Mouse (Mus musculus) large intestine, adult 2 months (tissue): Measurements from ENCODE around the gene Efhd2. TPM values are rescaled to one million over a fixed set of nuclear protein-coding genes. Genes with fewer than 3 reads are reported as not detected.

Experiments used
- DNase-seq: peaks from one replicate; pipeline ENCODE4 v3.0.0-alpha.2; 2012; ENCODE audit warnings: low read depth, low spot score
- WGBS: fragments of 180-500 bp; shearing (Covaris S2); methylation state at CpG from one replicate; pipeline ENCODE4 v1.1.7; 2018; 5-methylcytosine and 5-hydroxymethylcytosine counted together
- polyA plus RNA-seq: library from polyadenylated mRNA; depleted of rRNA; stranded (reverse); fragments of >200 nt; gene quantifications from 2 replicates; pipeline ENCODE4 v1.2.3, GENCODE M21; 2012; rRNA removed

Gene Efhd2
- polyA plus RNA-seq = 252 and 270 TPM in 2 replicates

DNA sequence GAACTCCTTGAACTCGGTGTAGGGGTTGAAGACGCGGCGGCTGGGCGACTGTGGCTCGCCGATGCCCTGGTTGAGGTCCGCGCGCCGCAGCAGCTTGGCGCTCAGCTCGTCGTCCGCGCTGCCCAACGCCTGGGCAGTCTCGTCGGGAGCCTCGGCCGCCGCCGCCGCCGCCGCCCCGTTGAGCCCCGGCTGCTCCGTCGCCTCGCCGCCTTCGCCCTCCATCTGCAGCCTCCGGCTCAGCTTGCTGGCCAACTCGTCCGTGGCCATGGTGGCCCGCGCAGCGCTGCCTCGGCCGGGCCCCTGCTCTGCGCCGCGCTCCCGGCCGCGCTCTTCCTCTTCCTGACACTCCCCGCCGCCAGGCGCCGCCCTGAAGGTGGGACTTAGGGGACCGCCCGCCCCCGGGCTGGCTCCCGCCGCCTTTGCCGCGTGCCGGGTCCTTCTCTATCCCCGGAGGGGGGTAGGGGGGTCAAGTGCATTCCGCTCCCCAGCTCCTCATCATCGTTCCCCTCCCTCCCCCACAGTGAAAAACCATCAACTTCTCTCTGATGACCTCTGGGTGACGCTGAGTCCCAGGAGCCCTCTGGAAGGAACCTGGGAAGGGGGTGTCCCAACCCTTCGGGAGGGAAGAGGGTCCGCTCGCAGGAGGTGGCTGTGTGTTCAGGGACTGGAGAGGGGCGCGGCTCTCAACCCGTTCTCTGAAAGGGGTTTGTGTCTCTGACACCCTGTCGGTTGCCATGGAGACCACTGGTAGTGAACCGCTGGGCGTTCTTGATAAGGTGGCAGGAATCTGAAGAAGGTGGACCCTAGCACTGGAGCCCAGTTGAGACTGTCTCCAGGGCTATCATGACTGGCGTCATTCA lies at the start of gene Efhd2:
Gene Efhd2, minus strand, starts transcription at position 320 of the 860 bp plus-strand sequence.
- DNase-seq = no peak
- 1% methylated on average over 73 of the region's 73 CpGs for WGBS

GRCm38 (mm10) chr4:141923961-141924360 lies 49.2 kb upstream of the Efhd2 start:
- no peak for DNase-seq
- 76% methylated on average over 11 of the region's 11 CpGs for WGBS

- WGBS = 92% methylated on average over 10 of the region's 10 CpGs
- DNase-seq = no peak
Measured at GRCm38 (mm10) chr4:141920391-141920790, 45.7 kb upstream of the Efhd2 start.

GRCm38 (mm10) chr4:141917735-141918419 lies 43.2 kb upstream of the Efhd2 start:
- WGBS = 69% methylated on average over 7 of the region's 7 CpGs
- no peak for DNase-seq

DNA sequence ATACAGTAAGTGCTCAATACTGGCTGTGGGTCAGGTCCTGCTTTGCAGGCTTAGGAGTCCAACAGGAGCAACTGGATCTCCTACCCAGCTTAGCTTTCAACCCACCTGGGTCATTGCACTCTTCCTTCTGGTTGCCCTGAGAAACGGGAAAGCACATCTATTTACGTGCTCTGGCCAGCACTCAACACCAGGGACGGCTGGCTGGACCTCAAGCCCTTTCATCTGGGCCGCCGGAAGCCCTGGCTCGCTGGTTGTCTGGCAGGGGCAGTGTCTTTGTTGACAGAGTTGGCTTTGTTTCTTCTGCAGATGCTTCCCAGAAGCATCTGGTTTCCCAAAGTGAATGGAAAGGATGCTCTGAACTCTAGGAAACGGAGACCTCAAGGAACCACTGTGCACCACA lies 39.3 kb upstream of the Efhd2 start:
- no peak for DNase-seq
- WGBS = 38% methylated on average over 7 of the region's 7 CpGs

- WGBS = 72% methylated on average over 13 of the region's 13 CpGs
- DNase-seq = no peak
Measured at GRCm38 (mm10) chr4:141913201-141913993, 38.7 kb upstream of the Efhd2 start.

DNA sequence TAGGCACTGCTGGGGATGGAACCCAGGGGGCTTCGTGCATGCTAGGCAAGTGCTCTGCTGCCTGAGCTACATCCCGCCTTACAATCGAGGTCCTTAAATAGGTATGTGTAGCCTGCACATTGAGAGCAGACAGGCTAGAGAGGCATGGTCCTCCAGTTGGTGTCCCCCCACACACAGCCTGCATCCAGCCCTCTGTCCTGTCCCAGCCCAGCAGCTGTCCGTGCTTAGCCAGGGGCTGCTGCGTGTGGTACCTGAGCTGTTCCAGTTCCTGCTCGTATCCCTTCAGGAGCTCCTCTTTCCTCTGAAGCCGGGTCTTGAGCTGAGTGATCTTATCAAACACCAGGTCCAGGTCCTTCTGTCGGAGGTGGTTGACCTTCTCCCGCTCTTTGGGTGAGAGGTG lies 30.0 kb upstream of the Efhd2 start:
- DNase-seq = no peak
- WGBS = 82% methylated on average over 9 of the region's 9 CpGs

GRCm38 (mm10) chr4:141902479-141902858 lies 27.7 kb upstream of the Efhd2 start:
- DNase-seq = no peak
- WGBS = 66% methylated on average over 8 of the region's 8 CpGs

- WGBS = 88% methylated on average over 17 of the region's 17 CpGs
Measured at GRCm38 (mm10) chr4:141901711-141902478, 27.2 kb upstream of the Efhd2 start.

GRCm38 (mm10) chr4:141900421-141900820 lies 25.7 kb upstream of the Efhd2 start:
- DNase-seq = no peak
- 72% methylated on average over 11 of the region's 11 CpGs for WGBS

More at GRCm38 (mm10) chr4:141901711-141902478, 27.2 kb upstream of the Efhd2 start:
- no peak for DNase-seq

DNA sequence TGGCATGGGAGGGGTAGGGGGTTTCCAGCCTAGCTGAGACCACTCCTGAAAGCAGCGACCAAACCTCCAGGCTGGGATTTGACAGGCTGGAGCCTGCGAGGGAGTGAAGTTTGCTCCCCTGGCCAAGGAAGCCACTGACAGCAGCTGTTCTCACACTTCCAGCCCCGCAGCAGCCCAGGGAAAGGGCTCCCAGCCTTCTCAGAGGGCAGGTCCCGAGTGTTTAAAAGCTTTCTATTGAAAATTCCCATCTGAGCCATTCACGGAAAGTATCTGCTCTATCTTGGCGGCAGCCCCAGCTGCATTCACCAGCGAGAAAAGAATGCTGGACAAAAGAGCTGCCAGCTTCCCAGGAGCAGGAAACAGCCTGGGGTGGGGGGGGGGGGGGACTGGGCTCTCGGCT lies 25.2 kb upstream of the Efhd2 start:
- DNase-seq = no peak
- WGBS = 45% methylated on average over 8 of the region's 8 CpGs

- no peak for DNase-seq
Measured at GRCm38 (mm10) chr4:141898905-141899304, 24.2 kb upstream of the Efhd2 start.

GRCm38 (mm10) chr4:141897838-141898237 lies 23.1 kb upstream of the Efhd2 start:
- WGBS = 68% methylated on average over 3 of the region's 3 CpGs
- DNase-seq = no peak

More at GRCm38 (mm10) chr4:141898905-141899304, 24.2 kb upstream of the Efhd2 start:
- 82% methylated on average over 8 of the region's 8 CpGs for WGBS

- DNase-seq = no peak
- 85% methylated on average over 6 of the region's 6 CpGs for WGBS
Measured at GRCm38 (mm10) chr4:141897225-141897624, 22.5 kb upstream of the Efhd2 start.

DNA sequence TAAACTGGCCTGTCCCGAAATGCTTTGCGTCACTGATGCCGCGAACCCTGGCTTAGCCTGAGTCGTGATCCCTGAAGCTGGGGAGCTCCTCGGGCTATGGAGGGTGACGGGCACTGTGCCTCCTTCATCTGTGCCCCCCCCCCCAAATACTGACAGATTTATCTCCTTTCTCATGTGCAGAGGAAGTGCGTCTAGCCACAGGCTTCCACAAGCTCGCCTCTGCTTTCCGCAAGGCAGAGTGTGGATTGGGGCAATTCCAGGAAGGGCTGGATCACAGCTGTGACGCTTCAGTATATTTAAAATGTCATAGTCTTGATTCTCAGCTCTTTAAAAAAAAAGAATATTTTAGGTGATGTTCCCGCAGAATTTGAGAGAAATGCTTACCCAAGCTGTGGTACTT lies 21.1 kb upstream of the Efhd2 start:
- WGBS = 60% methylated on average over 12 of the region's 12 CpGs
- DNase-seq = no peak

DNA sequence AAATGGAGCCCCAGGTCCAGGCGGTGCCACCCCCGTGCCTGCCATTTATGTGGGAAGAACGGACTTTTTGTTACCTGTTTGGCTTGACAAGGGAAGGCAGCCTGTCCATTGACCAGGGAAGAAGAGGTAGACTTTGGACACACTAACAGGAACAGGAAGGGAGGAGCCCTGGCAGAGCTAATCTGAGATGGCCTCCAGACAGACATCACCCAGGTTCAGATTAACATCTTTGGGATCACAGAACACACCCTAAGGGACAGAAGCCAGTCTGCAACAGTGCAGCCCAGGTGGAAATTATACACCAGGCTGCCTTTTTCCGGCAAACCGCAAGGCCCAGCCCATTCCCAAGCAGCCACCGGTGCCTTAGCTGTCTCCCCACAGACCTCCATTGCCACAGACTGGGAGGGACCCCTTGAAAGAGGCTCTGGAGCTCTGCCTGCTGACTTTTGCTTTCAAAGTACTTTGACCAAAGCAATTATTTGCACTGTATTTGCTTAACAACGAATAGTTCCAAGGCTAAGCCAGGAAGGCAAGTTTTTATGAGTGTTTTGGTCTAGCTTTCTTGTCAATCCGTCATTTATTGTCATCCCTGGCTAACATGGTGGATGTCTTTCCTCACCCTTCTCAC lies 18.6 kb upstream of the Efhd2 start:
- no peak for DNase-seq
- WGBS = 48% methylated on average over 8 of the region's 8 CpGs

GRCm38 (mm10) chr4:141886385-141886968 lies 11.8 kb upstream of the Efhd2 start:
- no peak for DNase-seq
- 45% methylated on average over 6 of the region's 6 CpGs for WGBS

- no peak for DNase-seq
- WGBS = 74% methylated on average over 9 of the region's 9 CpGs
Measured at GRCm38 (mm10) chr4:141885451-141885850, 10.7 kb upstream of the Efhd2 start.

DNA sequence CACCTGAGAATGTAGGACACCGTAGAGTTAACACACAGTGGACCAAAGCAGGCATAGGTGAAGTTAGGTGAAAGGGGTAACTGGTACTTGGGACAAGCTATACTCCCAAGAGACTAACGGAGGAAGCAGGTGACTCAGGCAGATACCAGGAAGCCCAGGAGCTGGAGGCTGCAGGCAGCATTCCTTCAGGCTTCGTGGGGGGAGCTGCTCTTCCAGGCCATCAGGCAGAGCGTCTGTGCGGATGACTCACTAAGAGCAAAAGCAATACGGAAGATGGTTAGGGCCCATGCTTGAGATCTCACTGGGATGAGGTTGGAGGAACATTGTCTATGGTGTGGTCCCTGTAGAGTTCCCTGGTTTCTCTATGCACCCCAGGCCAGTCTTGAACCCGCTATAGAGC lies 8.1 kb upstream of the Efhd2 start:
- 84% methylated on average over 7 of the region's 7 CpGs for WGBS

More for the DNA sequence above, 8.1 kb upstream of the Efhd2 start:
- no peak for DNase-seq
